Mouse (Mus musculus): Measurements from ENCODE around the gene Ubxn6.

Ubxn6 gene

DNA sequence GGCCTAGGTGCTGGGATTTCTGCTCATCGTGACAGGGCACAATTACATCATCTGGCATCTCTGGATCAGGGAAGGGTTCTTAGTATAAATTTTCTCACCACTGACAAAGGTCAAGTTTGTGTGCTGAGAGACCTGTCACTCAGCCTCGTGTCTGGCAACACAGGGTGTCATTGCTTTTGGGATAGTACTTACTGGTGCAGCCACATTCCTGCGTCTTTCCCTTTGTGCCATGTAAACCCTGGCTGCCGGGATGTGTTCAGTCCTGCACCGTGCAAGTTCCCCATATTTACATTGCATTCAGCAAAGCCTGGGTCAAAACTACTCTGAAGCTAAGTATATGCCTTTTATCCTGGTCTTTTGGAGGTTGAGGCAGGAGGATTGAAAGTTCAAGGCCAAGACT is 23.5 kb downstream of the Ubxn6 start:
- DNase-seq, result no peak

DNA sequence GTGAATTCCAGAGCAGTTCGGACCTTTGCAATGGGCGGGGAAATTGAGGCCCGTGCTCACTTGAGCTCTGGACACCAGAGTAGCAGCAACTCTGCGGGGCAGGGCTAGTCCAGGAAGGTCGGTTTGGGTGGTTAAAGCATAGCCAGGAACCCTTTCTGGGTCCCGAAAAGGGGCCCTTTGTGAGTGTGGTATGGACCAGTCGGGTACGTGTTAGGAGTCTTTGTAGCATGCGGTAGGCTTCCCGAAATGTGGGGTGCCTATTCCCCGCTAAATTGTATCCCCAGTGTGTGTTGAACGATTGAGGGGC is 34.0 kb downstream of the Ubxn6 start:
- DNase-seq, result no peak

DNA sequence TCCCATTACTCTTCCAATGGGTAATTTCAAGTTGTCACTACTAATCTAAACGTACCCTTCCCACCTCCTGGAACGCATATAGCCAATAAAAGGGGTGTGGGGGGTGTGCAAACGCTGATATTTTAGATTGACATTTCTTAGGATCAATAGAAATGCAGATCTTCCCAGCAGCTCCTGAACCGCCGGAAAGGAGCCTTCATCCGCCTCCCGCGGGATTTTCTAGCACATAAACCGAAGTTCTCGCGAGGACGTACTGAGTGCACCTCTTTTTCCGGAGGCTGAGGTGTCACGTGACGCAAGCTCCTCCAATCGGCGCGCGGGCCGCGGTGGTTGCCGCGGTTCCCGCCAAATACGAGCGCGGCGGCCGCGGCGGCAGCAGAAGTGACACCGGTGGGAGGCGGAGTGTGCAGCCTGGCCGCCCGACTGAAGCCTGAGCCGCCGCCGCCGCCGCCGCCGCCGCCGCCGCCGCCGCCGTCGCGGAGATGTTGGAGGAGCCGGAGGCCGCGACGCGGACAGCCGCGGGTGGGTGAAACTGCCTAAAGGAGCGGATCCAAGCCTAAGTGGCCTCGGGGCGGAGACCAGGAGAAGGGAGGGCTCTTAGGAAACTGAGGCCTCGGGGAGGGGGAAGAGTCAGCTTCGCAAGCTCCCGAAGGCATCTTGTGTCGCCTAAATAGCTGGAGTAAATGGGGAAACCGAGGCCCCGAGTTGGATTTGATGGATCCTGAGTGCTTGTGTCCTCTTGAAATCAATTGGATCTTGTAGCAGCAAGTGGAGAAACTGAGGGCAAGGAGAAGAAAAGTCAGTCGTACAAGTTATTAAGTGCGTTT is 34.6 kb downstream of the Ubxn6 start, which contains the start of gene Chaf1a:
Chaf1a (plus strand) TSS at position 410 of the 827 bp plus-strand sequence.
- peak; percentile 98 for DNase-seq

DNA sequence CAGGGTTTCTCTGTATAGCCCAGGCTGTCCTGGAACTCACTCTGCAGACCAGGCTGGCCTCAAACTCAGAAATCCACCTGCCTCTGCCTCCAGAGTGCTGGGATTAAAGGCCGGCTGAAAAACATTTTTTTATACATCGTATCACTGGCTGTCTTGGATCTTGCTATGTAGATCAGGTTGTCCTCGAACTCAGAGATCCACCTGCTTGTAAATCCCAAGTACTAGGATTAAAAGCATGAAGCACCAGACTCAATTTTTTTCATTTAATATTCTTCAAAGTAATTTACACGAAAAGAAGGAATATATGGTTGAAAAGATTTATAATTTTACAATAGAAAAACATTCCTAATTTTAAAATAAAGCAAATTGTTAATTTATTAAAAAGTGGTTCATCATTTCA is 35.5 kb downstream of the Ubxn6 start:
- no peak for DNase-seq

DNA sequence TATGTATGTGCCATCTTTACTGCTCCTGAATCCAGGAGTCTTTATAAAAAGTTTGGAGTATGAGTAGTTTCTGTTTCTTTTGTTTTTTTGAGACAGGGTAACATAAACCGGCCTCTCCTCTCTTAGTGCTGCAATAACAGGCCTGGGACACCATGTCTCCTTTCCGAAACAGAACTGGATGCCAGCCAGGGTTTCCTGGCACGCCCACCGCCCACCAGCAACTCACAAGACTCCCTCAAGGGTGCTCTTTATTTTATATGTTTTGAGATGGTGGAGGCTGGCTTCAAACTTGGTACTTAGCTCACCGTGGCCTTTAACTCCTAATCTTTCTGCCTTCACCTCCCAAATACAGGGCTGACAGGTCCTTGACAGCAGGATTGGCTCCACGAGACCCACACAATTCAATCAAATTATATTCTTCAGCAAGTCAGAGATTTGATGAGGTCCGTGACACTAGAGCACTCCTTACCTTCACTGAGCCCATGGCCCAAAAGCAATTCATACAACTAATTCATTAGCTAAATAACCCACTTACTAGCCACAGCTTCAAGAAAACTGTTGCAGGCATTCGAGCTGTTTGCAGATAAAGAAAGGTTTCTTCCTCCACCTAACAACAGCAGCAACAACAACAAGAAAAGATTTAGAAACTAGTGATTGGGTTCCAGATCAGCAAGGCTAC is 36.1 kb downstream of the Ubxn6 start:
- DNase-seq, result no peak

DNA sequence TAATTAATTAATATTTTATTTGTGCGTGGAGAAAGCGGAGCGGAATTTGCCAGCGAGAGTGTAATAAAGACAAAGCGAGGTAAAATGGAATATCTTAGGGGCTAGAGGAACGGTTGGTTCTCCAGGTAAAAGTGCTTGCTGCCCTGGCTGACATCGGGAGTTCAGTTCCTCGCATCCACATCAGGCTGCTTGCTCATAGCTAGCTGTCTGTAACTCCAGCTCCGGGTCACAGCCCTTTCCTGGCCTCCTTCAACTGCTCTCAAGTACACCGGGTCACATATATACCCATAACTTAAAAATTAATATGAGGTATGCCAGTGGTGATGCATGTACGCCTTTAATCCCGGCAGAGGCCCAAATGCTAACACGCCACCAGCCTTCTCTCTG is 37.9 kb downstream of the Ubxn6 start:
- no peak for DNase-seq

DNA sequence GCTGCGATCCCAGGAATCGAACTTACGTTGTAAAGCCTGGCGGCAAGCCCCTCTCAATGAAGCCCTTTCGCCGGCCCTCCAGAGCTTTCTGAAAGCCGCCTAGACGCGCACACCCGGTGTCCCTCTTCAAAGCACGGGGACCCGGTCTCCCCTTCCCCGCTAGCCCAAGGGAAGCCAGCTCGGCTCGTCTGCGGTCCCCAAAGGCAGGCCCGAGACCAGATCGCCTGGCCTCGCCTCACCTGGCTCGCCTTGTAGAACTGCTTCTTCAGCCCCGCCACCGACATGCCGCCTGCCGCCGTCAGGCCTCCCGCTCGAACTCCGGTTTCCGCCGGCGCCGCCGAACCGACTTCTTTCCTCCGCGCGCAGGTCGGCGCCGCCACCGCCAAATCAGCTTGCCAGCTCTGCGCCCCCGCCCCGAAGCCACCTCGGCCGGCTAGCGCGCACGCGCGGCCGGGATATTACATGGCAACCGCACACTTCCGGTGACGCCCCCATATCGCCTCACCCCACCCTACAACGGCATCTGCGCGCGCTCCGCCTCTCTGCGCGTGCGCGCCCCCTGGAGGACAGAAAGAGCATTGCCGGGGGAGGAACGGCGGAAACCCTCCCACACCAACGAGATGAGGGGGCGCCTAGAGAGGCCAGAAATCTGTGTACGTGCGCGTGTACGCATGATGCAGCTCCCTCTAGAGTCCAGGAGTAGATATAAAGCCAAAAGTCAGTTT is 38.5 kb downstream of the Ubxn6 start, which contains the start of gene Sh3gl1:
Sh3gl1 (minus strand) TSS at position 460 of the 725 bp plus-strand sequence.
- DNase-seq, result peak; percentile 99

DNA sequence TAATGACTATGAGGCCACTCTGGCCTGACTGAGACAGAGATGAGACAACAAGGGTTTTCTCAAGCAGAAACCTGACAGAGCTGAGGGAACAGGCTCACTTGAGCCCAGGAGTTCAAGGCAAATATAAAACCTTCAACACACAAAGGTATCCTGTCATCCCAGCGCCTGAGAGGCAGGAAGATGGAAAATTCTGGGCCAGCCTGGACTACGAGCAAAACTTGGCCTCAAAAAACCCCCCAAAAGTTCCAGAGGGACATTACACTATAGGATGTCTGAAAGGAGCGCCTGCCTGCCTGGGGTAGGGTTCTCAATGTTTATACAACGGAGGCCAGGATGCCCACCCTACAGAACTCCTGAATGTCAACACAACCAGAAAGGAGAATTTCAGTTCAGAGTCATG is 39.6 kb downstream of the Ubxn6 start:
- no peak for DNase-seq

DNA sequence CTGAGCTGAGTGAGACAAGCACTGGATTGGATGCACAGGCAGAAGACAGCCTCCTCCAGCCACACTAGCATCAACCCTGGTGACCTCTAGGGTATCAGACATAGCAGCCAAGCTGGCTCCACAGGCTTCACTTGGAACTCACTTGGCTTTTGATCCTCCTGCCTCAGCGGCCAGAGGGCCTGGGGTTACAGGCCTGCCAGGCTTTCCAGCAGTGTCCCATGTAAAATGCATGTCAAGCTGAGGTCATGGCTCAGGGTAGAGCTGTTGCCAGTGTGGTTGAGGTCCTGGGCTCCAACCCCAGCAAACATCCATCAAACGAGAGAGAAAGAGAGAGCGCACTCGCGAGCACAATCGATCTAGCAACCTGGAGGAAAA is 40.1 kb downstream of the Ubxn6 start:
- DNase-seq, result no peak

DNA sequence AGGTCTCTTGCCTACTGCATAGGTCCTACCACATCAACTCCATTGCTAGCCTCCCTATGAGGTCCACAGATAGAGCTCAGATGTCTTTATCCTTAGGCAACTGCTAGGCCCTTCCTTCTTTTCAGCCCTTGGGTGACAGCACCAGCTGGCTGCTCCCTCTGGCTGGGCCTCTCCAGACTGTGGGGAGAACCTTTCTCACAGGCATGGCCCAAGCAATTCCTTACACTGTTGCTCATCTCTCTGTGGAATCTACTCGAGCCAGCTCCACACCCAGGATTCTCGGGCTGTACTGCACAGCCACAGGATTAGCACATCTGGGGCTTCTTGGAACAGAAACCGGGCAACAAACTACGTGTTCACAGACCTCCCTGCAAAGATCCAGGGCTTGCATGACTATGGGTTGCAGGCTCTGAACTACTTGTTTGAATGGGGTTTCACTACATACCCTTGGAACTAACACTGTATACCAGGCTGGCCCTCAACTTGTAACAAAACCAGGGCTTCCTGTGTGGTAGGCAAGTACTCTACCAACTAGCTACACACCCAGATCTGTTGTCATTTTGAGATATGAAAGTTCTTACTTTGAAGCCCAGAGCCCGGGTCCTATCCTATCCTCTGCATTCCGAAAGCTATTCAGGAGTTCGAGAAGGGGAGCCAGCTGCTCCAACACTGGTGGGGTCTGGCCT is 40.6 kb downstream of the Ubxn6 start:
- DNase-seq, result no peak

DNA sequence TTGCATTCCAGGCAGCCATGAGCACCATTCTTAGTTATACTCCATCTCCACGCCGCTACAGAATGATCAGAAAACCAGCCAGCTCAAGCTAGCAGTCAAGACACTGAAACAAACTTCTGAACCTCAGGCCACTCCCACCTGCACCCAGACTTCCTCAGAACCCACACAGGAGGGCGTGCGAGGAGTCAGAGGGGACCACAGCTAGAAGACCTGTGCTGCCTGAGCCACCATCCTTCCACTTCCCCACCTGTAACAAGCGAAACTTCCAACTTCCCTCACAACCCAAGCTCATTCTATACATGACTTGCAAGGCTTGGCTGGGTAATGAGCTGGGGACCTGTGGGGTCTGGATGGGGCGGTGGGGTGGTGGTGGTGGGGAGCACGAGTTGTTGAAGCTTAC is 42.0 kb downstream of the Ubxn6 start:
- DNase-seq, result no peak

DNA sequence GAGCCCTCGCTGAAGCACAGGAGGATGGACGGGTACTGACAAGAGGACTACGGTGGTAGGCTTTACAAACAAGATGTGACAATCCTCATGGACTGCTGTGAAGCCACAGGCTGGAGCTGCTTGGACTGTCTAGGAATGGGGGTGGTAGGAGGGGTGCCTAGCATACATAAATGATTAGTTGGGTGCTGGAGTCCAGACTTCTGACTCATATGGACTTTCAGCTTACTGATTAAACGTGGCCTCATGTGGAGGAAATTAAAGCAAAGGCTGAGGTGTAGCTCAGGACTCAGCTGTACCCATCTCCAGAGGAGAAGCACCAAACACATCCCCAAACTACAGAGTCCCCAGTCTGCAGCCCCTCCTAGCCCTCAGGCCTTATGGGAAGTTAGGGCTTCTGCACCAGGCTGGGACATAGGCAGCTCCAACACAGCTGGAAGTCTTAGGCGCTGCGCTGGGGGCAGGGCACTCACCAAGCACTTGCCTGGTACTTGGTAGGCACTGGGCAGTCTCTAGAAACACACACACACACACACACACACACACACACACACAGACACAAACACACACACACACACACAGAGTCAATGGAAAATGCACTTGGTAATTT is 42.6 kb downstream of the Ubxn6 start:
- DNase-seq, result peak; percentile 29

DNA sequence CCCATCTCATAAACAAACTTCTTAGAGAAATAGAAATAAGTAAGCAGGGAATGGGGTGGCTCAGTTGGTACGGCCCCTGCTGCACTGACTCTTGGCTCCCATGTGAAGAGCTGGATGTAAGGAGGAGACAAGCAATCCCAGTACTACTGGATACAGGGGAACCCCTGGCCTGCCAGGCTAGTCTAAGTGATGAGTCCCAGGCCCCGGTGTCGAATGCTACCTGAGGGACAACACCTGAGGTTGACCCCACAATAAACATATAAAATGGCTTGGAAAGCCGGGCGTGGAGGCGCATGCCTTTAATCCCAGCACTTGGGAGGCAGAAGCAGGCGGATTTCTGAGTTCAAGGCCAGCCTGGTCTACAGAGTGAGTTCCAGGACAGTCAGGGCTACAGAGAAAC is 43.4 kb downstream of the Ubxn6 start:
- no peak for DNase-seq

DNA sequence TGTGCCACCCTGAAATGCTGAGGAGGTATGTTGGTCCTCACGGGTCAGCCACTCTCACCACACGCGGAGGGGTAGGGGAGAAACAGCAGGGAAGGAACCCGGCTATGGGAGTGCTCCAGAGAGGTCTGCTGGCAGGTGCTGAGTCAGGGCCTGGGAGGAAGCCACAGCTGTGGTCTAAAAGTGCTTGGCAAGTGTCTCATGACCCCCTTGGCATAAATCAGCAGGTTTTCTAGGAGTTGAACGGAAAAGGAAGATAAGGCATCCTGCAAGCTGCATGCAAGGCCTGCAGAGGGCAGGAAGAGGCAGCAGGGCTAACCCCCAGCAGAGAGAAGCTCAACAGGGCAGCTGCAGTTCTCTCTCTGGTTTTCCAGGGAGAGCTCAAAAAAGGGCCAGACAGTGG is 43.9 kb downstream of the Ubxn6 start:
- peak; percentile 81 for DNase-seq

DNA sequence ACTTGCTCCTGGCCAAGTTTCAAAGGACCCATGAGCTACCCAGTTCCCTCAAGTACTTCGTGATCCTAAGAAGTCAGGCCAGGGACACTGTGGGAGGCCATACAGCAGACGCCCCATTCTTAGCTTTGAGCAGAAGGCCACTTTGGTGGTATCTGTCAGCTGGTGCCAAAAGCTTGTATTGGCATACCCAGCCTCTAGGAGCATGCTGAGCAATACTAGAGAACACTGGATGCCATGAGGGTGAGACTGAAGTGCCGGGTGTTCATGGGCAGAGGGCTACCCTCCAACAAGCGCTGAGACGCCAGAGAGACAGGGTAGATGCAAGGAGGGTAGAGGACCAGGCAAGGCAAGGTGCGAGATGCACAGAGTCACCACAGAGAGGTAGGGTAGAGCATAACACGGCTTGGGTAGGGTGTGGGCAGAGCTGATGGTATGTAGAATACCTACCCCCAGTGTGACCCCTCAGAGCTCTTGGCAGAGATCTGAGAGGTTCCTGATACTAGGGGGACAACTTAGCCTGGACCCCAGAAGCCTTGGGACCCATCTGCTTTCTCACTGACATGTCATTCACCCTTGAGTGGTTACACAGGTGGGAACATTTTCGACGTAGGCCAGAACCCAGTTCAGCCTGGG is 44.5 kb downstream of the Ubxn6 start:
- no peak for DNase-seq

DNA sequence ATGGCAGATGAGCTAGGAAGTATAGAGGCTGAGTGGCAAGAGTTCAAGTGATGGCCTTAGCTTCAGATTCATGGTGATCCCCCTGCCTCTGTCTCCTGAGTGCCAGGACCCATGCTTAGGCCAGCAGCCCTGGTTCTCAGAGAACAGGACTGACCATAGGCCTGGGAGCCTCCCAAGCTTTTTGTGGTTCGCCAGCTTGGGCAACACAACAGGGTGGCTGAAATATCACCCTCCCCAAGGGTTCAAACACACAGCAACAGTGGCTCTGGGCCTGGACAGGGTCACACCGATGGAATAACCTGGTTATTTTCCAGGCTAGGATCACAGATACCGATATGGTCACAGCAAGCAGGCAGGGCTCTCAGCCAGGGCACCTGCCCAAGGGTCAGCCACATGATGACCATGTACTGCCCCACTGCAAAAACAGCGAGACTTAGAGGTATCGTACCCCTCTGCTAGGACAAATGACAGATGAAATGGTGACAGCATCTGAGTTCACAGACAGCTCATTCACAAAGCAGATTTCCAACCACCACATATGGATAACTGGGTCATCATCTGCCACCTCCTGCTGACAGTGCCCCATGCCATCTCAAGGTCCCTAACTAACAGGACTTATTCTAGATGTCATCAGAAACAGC is 46.9 kb downstream of the Ubxn6 start:
- DNase-seq, result no peak

DNA sequence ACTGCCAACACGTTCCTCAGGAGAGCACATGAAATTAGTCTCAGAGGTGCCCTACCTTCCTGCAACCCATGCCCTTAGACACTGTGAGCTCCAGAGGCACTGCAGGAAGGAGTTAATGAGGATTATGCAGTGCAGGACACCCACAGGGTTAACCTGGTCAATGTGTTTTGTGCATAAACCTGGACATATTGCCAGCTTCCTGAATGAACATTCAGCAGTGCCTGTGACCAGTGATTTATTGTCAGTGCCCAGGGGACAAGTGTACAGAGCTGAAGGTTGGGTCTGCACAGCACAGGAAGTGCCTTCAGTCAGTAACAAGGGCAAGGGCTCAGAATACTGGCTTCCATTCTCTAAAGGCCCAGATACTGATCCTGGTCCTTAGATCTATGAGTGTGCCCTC is 47.9 kb downstream of the Ubxn6 start:
- DNase-seq, result no peak

DNA sequence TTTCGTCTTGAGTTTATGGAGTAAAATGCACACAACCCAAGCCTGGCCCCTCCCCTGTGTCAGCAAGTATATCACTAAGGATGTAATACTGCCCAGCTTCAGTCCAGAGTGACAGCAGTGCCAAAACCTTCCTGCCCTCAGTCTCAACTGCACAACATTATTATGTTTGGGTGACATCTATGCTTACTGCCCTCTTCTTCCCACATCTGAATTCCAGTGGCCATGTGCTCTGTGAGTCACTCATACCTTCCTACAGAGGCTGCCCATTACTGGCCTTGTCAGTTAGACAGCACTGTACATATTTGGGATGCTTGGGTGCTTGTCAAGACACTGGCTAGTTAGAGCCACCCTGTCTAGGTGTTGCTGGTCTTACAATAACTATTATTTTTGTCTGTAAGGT is 48.5 kb downstream of the Ubxn6 start:
- no peak for DNase-seq

DNA sequence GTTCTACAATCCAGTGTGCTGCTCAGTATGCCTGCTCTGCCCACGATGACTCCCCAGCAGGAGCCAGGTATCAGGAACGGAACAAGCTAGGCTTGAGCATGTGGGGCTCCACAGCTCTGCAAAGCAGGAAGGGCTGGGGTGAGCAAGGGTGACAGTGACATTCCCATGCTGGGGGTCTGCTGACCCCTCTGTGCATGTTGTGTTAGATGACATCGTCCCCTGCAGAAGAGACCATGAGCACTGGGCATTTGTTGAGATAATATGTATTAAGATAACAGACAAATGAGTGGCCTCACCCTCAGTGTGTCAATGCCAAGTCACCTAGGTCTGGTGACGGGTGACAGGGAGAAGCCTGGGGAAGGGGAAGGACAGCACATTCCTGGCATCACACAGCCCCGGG is 49.9 kb downstream of the Ubxn6 start:
- DNase-seq, result no peak

DNA sequence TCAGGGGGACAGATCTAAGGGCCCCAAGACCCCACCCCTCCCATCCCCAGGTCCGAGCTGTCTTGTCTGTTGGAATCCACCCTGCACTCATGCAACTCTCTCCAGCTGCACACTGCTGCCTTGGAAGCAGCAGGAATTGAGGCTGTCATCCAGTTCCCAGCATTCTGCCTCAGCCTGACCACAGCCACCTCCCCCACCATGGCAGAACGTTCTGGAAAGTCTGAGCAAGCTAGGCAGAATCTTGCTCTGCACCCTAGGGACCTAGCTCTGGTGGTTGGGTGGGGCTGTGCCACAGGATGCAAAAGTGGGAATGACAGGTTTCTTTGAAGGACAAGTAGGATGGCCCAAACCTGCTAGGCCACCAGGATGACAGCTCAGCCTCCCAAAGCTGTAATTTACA is 50.4 kb downstream of the Ubxn6 start:
- no peak for DNase-seq

DNA sequence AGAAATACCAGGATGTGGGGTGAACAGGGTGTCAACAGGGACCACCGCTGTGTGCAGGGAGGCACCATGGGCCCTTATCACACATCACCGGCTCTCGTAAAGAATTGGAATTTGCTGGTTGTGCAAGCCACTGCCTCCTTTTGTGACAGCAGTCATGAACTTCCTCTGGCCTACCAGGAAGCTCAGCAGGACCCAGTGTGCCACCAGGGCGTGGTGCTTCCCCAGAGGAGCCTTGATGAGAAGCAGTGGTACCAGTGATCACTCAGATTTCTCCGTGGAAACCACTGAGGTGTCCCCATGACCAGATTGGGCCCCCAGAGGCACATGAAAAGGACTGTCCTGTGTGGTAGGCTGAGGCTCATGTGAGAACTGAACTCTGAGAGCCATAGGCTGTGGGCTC is 51.4 kb downstream of the Ubxn6 start:
- DNase-seq, result no peak

DNA sequence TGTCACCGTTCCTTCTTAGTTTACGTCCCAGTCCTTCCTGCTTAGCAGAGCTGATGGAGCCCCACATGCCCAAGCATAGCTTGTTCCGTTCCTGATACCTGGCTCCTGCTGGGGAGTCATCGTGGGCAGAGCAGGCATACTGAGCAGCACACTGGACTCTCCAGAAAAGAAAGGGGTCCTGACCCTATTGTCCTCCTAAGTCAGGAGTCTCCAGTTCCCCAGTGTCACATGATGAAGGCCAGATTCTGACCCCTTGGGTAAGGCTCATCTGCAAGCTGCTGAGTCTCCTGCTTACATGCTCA is 51.9 kb downstream of the Ubxn6 start:
- no peak for DNase-seq
